Mouse (Mus musculus): ENCODE data around the gene Pipox. TPM values are rescaled to one million over a fixed set of nuclear protein-coding genes. Genes with fewer than 3 reads are reported as not detected.

Pipox gene
- polyA plus RNA-seq, 1 experiment: 239 TPM

GRCm38 (mm10) chr11:77932576-77932975, 38.7 kb upstream of the Pipox start:
- no peaks in the 10 kb centered on the region for H3K36me3 ChIP-seq (ENCODE audit: control insufficient read depth, insufficient read depth, low read length)
- no peaks in the 10 kb centered on the region for H3K4me1 ChIP-seq (ENCODE audit: control insufficient read depth, insufficient read depth, low read length)
- no peak overlapping the region for H3K4me3 ChIP-seq (ENCODE audit: insufficient read depth, low read depth, low read length)
- TF ChIP-seq POLR2A (IDR thresholded peaks at IDR 0.05; ENCODE audit: low read depth, low read length) (no peak), CTCF (conservative IDR thresholded peaks at IDR 0.05; ENCODE audit: insufficient read depth, insufficient read length, low read depth, low read length) (no peak)
- peaks cover 6% of the 10 kb centered on the region for H3K27me3 ChIP-seq (replicated peaks; ENCODE audit: control insufficient read depth, insufficient read depth, low read length)
- 42% methylated on average over 5 of the region's 5 CpGs for WGBS
- H3K27ac ChIP-seq (ENCODE audit: insufficient read depth, low read depth, low read length): no peak overlapping the region
- DNase-seq: no peak

GRCm38 (mm10) chr11:77931541-77932433, 37.9 kb upstream of the Pipox start:
- Histone ChIP-seq H3K36me3 (ENCODE audit: control insufficient read depth, insufficient read depth, low read length) (no peaks in the 10 kb centered on the region), H3K27ac (ENCODE audit: insufficient read depth, low read depth, low read length) (no peak overlapping the region), H3K27me3 (replicated peaks; ENCODE audit: control insufficient read depth, insufficient read depth, low read length) (peaks cover 6% of the 10 kb centered on the region), H3K4me3 (ENCODE audit: insufficient read depth, low read depth, low read length) (no peak overlapping the region), H3K4me1 (ENCODE audit: control insufficient read depth, insufficient read depth, low read length) (no peaks in the 10 kb centered on the region)
- no peak for TF ChIP-seq CTCF (conservative IDR thresholded peaks at IDR 0.05; ENCODE audit: insufficient read depth, insufficient read length, low read depth, low read length)
- WGBS: 3% methylated on average over 41 of the region's 41 CpGs
- DNase-seq: peak; percentile 29

GRCm38 (mm10) chr11:77930751-77931540, 37.0 kb upstream of the Pipox start, which contains the start of gene Sez6:
Sez6 (plus strand) TSS chr11:77930800.
- peak; percentile 79 for DNase-seq
- WGBS: under 1% methylated on average over 88 of the region's 94 CpGs
- peak within 1 kb of the TSS; percentile 35; the same call in 1 of the 2 replicates for H3K4me3 ChIP-seq (ENCODE audit: insufficient read depth, low read depth, low read length)
- H3K36me3 ChIP-seq (ENCODE audit: control insufficient read depth, insufficient read depth, low read length): no peaks in the 10 kb centered on the region
- TF ChIP-seq CTCF (conservative IDR thresholded peaks at IDR 0.05; ENCODE audit: insufficient read depth, insufficient read length, low read depth, low read length) (no peak), POLR2A (IDR thresholded peaks at IDR 0.05; ENCODE audit: low read depth, low read length) (no peak)
- H3K27ac ChIP-seq (ENCODE audit: insufficient read depth, low read depth, low read length): no peak within 1 kb of the TSS
- no peaks in the 10 kb centered on the region for H3K4me1 ChIP-seq (ENCODE audit: control insufficient read depth, insufficient read depth, low read length)
- peaks cover 6% of the 10 kb centered on the region for H3K27me3 ChIP-seq (replicated peaks; ENCODE audit: control insufficient read depth, insufficient read depth, low read length)

GRCm38 (mm10) chr11:77927837-77928236, 33.9 kb upstream of the Pipox start:
- DNase-seq: no peak
- H3K36me3 ChIP-seq (ENCODE audit: control insufficient read depth, insufficient read depth, low read length): no peaks in the 10 kb centered on the region
- TF ChIP-seq POLR2A (IDR thresholded peaks at IDR 0.05; ENCODE audit: low read depth, low read length) (no peak), CTCF (conservative IDR thresholded peaks at IDR 0.05; ENCODE audit: insufficient read depth, insufficient read length, low read depth, low read length) (no peak)
- no peak overlapping the region for H3K27ac ChIP-seq (ENCODE audit: insufficient read depth, low read depth, low read length)
- no peaks in the 10 kb centered on the region for H3K4me1 ChIP-seq (ENCODE audit: control insufficient read depth, insufficient read depth, low read length)
- WGBS: 65% methylated on average over 5 of the region's 5 CpGs
- H3K27me3 ChIP-seq (replicated peaks; ENCODE audit: control insufficient read depth, insufficient read depth, low read length): peaks cover 6% of the 10 kb centered on the region
- no peak overlapping the region for H3K4me3 ChIP-seq (ENCODE audit: insufficient read depth, low read depth, low read length)

- Histone ChIP-seq H3K36me3 (ENCODE audit: control insufficient read depth, insufficient read depth, low read length) (no peaks in the 10 kb centered on the region), H3K4me3 (ENCODE audit: insufficient read depth, low read depth, low read length) (no peak overlapping the region), H3K4me1 (ENCODE audit: control insufficient read depth, insufficient read depth, low read length) (no peaks in the 10 kb centered on the region), H3K27ac (ENCODE audit: insufficient read depth, low read depth, low read length) (no peak overlapping the region), H3K27me3 (replicated peaks; ENCODE audit: control insufficient read depth, insufficient read depth, low read length) (peaks cover 2% of the 10 kb centered on the region)
- TF ChIP-seq CTCF (conservative IDR thresholded peaks at IDR 0.05; ENCODE audit: insufficient read depth, insufficient read length, low read depth, low read length) (no peak), POLR2A (IDR thresholded peaks at IDR 0.05; ENCODE audit: low read depth, low read length) (no peak)
- no peak for DNase-seq
- WGBS: 27% methylated on average over 9 of the region's 9 CpGs
Measured at GRCm38 (mm10) chr11:77926666-77927065, 32.8 kb upstream of the Pipox start.

- TF ChIP-seq CTCF (conservative IDR thresholded peaks at IDR 0.05; ENCODE audit: insufficient read depth, insufficient read length, low read depth, low read length): no peak
- TF ChIP-seq POLR2A (IDR thresholded peaks at IDR 0.05; ENCODE audit: low read depth, low read length): no peak
- H3K4me3 ChIP-seq (ENCODE audit: insufficient read depth, low read depth, low read length): no peak overlapping the region
Measured at GRCm38 (mm10) chr11:77925836-77926657, 32.2 kb upstream of the Pipox start.

More at GRCm38 (mm10) chr11:77925836-77926657, 32.2 kb upstream of the Pipox start:
- Histone ChIP-seq H3K27me3 (replicated peaks; ENCODE audit: control insufficient read depth, insufficient read depth, low read length) (no peaks in the 10 kb centered on the region), H3K36me3 (ENCODE audit: control insufficient read depth, insufficient read depth, low read length) (no peaks in the 10 kb centered on the region), H3K27ac (ENCODE audit: insufficient read depth, low read depth, low read length) (no peak overlapping the region), H3K4me1 (ENCODE audit: control insufficient read depth, insufficient read depth, low read length) (no peaks in the 10 kb centered on the region)
- DNase-seq: no peak
- WGBS: 59% methylated on average over 9 of the region's 9 CpGs

Data from kidney, adult 2 months (tissue).